Mouse (Mus musculus) testis, postnatal 10 days (tissue): ENCODE data around the gene Rabggta.

Experiments
- DNase-seq: peaks from one replicate; pipeline ENCODE4 v3.0.0; 2021; ENCODE audit warnings: low spot score

Rabggta gene

DNA sequence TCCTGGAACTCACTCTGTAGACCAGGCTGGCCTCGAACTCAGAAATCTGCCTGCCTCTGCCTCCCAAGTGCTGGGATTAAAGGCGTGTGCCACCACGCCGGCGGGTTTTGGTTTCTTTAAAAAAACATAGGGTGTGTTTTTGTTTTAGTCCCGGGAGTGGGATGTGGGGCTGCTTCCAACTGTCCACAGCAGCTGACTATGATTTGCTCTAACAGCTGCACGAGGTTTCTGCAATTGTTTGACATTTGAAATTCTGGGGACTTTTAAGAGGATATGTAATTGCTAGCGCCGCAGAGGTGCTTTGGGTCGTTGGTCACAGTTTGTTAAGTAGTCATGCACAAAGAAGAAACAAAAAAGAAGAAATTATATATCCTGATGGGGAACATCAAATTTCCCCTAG, 32.6 kb downstream of the Rabggta start:
- DNase-seq = no peak

DNA sequence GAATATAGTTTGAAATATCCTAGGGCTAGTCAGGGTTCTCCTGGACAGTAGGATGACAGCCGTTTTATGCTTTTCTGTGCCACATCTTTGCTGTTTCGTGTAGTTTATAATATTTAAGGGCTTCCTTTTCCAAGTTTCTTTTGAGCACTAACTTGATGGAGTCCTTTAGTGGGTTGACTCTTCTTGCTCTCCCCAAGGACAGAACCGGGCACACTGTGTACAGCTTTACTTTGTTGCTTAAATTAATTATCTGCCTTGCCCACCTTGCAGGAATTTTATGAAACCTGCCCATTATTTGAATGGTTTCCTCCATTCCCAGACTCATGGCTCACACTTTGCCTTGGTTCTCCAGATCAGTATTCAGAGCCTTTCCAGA, 40.0 kb downstream of the Rabggta start:
- no peak for DNase-seq

DNA sequence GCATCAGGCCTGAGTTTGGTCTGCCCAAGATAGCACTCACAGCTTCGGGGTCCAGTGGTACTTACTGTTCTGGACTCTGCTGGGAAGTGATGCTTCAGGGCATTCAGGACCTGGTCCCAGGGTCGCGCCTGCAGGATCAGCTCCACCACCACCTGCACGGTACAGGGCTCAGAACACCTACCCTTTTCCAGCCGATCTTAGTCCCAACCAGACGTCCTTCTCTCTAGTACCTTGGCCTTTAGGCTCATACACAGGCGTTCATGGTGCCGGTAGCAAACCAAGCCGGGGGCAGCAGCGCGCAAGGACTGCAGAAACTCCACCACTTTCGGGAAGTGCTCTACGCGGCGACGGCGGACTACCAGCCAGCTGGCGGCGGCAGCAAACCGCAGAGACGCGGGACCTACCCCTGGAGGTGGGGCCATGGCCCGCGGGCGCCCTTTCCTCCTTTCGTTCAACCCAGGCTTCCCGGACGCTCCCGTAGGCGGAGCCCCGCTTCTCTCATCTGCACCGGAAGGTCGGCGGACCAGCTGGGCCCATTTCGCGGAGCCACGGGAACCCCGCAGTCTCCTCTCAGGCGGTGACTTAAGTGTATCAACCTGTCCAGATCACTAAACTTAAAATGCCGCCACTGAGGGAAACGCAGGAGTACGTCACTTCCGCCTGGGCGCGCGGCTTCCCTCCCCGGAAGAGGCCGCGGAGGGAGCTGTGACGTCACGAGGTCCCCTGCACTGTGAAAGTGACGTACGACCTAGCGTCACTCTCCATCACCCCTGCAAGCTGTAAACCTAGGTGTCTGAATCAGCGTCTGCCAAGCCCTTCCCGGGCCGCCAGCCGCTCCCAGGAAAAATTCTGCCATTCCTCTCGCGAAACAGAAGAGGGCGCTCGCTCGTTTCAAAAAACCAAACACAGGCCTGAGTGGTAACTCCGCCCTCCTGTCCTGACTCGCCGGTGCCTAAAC, 40.6 kb downstream of the Rabggta start, which contains the start of gene Tinf2:
Gene Tinf2, minus strand, starts transcription at position 661 of the 958 bp plus-strand sequence.
- peak; percentile 94 for DNase-seq

DNA sequence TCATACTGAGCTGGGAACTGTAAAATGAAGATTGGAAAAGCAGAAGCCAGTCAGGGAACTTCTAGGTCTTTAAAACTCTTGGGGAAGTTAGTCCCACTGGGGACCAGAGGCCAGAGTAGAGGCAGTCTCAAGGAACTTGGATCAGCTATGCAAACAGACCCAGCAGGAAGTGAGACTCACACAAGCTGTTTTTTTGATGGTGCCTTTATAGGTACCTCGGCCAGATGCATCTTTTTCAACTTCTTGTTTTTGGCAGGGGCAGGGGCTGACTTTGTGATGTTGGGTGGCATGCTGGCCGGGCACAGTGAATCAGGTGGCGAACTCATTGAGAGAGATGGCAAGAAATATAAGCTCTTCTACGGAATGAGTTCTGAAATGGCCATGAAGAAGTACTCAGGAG, 44.4 kb downstream of the Rabggta start:
- no peak for DNase-seq

DNA sequence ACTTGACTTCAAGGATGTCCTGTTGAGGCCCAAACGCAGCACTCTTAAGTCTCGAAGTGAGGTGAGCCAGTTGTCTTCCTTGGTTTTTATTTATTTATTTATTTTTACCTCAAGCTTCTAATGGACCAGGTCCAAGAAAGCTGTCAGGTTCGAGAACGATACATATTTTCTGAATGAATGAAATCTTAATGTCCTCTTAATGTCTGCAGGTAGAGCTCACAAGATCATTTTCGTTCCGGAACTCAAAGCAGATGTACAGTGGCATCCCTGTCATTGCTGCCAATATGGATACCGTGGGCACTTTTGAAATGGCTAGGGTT, 49.4 kb downstream of the Rabggta start:
- no peak for DNase-seq

DNA sequence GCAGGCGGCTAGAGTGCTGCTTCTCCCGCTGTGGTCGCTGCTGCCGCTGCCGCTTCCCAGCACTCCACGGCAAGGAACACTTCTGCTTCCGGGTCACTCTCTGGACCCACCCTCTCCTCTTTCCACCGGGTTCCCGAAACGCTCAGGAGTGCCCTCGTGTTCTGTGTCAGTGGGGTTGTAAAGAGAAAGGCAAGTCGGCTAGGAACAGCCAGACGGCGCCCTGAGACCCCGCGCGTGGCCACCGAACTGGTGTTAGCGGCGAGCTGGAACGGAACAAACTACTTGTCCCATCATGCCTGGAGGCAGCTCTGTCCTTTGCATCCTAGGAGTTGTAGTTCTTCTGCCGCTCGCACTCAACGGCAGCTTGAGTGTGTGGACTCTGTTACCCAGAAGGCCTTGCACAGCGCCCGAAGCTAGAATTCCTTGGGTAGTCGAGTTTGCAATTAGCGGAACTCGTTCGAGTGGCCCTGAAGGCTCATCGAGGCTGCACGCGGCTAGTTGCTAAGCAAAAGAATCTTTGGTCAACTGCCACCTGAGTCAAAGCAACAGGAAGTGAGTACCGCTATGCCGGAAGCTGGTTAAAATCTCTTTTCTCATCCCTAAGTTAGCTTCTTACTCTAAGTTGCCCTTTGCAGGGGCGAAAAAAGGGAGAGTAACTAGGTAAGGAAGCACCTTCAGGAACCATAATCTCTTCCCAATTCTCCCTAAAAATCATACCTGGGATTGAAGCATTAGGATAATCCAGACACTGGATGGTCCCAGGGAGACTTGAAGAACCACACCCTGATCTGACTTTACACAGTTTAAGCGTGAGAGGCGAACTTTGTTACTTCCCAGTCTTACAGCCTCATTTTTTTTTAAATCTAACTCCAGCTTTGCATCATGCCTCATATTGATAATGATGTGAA, 50.0 kb downstream of the Rabggta start, which contains the start of the genes Gmpr2 and Nedd8:
Gene Gmpr2, plus strand, starts transcription at position 109 of the 908 bp plus-strand sequence.
Gene Nedd8, minus strand, starts transcription at position 292 of the 908 bp plus-strand sequence.
- peak; percentile 81 for DNase-seq

DNA sequence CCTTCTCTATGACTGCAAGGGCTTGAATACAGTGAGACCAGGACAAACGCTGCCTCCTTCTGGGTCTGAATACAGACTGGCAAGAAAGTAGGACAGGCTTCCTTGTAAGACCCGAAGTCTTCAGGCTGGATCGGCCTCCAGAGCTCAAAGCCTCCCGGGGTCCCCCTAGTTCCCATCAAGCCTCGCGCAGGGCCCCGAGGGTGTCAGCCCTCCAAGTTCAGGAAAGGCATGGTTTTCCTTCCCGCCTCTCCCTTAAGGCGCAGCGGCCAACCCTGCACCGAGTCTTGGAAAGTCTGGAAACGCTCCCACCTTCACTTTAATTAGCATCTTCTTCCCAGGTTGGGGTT, 50.6 kb downstream of the Rabggta start:
- no peak for DNase-seq
